Mouse (Mus musculus) effector memory CD4-positive, alpha-beta T cell, adult 7 months (primary cell): Measurements from ENCODE around the gene Nwd2. TPM values are rescaled to one million over a fixed set of nuclear protein-coding genes. Genes with fewer than 3 reads are reported as not detected.

Experiments used
- polyA plus RNA-seq: library from polyadenylated mRNA; unstranded; fragments of 100-300 nt; shearing (Covaris generic); gene quantifications from one replicate; pipeline ENCODE4 v1.2.1, GENCODE M21; 2017

The Nwd2 gene
- polyA plus RNA-seq: 0.17 TPM

GRCm38 (mm10) chr5:63649070-63649532, at the start of gene Nwd2:
Nwd2 (plus strand) TSS chr5:63649102.

DNA sequence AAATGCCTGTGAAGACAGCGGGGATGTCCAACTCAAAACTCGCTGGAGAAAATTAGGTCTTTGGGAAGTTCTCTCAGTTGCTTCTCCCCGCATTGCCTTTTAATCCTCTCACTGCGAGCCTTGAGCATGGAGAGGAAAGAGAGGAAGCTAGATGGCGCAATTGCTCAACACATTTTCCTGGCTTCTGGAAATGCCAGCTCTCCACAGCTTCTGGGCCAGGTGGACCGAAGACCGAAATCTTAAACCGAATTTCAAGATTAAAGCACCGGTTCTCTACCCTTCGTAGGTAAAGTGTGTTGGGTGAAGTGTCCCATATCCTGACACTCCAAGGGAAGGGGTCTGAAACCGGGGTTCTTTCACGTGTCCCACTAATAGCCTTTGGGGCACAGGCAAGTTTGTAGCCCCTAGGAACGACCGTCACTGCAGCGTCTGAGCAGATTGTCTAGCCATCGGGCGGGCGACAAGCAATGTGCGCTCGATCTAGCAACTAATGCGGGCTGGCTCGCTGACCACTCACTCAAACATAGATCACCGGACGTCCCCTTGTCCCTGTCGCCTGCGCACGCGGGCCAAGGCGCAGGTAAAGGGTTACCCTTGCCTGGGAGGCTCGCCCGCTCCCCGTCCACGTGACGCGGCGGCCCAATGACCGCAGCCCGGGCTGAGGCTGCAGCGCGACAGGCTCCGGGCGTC, 163.1 kb downstream of the Nwd2 start, which contains the start of gene 0610040J01Rik:
Gene 0610040J01Rik (plus strand): TSS at position 545 of the 690 bp plus-strand sequence.

Other genes starting within 250 kb of the Nwd2 start
- gene 0610040J01Rik, start 163.3 kb downstream of the Nwd2 start, polyA plus RNA-seq: not detected